Mouse (Mus musculus) right cerebral cortex, postnatal 4 days (tissue): Measurements from ENCODE around the gene Zbtb21.
A peak's percentile ranks its signal among the peaks of the same experiment; 100 is the strongest.

Experiments used
- DNase-seq: peaks from one replicate; pipeline ENCODE4 v3.0.0-alpha.2; 2022

The Zbtb21 gene

DNA sequence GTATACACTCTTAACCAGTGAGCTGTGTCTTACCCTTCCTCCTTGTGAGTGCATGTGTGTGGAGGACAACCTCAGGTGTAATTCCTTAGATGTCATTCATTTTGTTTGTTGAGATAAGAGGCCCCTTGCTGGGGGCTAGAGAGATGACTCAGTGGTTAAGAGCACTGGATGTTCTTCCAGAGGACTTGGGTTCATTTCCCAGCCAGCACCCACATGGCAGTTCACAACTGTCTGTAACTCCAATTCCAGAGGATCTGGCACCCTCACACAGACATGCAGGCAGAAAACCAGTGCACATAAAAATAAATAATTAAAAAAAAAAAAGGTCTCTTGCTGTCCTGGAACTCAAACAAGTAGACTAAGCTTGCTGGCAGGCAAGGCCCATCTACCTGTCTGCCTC, 20.6 kb downstream of the Zbtb21 start:
- DNase-seq, result no peak

DNA sequence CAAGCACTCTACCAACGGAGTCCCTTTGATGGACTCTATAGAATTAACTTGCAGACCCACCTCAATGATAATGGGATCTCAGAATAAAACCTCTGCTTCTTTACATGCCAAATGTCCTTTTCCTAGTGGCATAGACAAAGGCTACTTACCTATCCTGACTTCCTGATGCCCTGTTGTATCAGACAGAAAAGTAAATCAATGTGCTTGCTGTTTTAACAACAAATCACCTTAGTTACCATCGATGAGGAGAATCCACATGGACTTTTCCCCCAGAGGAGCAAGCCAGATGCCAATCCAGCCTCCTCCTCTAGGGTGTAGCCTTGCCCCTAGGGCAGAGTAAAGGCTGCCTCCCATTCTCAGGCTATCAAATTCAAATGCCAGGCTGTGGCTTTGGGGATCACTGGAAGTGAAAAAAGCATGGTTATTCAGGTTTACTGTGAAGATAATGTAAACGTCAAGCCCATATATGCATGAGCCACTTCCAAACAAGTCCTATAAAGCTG, 21.9 kb downstream of the Zbtb21 start:
- no peak for DNase-seq

DNA sequence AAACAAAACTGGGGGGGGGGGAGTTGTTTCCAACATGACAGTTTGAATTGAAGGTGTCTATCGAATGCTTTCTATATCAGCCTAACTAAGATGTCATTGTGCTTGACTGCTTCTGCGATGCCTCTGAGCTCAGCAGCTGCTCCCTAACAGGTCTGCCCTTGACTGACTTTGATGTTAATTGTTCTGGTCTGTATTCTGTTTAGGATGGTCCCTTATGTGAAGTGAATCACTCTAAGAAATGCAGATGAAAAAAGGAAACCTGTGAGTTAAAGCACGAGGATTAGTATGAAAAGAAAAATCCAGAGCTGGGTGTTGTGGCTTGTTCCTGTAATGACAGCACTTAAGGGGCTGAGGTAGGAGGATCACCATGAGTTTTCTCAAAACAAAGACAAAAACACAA, 26.6 kb downstream of the Zbtb21 start:
- no peak for DNase-seq

DNA sequence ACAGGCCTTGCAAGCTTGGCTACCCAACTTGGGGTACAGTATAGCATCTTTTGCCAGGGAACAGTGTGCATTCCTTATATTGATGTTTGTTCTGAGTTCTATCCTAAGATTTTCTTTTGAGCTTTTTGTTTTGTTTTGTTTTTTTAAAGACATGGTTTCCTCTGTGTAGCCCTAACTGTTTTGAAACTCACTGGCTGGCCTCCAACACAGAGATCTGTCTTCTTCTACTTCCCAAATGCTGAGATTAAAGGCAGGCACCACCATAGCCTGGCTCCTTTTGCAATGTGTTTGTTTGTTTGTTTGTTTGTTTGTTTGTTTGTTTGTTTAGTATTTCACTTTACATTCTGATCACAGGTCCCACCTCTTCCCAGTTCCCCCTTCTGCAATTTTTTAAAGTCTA, 32.2 kb downstream of the Zbtb21 start:
- no peak for DNase-seq

DNA sequence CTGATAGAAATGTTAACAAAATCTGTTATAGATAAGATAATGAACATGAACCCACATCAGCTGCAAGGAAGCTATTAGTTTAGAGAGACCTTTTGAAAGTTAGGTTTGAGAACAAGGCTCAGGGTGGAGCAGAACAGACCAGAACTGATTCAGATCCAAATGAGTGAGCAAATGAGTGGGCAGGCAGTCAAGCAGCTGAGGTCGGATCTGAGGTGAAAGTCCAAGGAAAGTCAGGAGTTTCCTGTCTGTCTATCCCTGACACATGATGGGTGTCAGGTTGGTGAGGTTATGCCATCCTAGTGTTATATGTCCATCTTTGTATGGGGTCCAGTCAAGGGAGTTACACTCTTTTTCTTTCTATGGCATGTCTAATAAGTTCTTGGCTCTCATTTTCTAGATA, 32.9 kb downstream of the Zbtb21 start:
- no peak for DNase-seq

DNA sequence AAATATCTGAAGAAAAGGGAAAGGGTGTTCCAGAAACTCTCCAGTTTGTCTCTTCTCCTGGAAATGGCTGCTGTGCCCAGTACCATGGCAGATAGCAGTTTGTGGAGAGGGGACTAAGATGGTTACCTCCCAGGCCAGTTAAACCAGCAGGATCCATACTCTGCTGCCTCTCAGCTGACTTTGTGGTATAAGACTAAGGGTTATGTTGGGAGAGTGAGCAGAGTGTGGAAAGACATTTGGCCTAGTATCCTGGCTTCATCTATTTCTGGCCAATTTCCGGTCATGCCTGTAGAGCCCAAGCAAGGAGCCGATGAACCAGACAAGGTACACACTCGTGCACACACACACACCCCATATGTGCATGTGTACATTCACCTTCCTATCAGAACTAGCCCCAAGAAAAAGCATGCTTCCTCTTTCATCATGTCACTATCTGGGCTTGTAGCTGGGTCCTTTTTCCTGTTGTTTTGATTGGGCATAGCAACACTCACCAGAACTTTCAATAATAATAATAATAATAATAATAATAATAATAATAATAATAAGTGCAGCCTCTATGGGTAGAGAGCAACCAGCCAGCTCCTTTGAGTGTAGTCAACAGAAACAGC, 35.0 kb downstream of the Zbtb21 start:
- no peak for DNase-seq

DNA sequence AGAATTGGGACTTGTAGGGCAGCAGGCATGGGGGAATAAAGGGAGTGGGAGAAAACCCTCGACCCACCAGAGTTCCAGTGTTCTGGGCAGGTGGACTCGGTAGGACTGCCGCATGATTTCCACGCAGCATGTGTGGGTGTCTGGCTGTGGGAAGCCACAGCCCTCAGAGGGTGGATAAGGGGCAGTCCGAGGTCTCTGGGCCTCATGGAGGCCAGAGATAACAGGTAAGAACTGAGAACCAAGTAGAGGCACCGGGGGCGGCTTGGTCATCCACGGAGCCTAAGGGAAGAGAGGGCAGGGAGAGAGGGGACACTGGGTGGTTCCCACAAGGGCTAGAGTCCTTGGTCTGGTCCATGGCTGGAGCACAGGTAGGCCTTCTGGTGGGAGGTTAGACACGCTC, 36.0 kb downstream of the Zbtb21 start:
- no peak for DNase-seq

DNA sequence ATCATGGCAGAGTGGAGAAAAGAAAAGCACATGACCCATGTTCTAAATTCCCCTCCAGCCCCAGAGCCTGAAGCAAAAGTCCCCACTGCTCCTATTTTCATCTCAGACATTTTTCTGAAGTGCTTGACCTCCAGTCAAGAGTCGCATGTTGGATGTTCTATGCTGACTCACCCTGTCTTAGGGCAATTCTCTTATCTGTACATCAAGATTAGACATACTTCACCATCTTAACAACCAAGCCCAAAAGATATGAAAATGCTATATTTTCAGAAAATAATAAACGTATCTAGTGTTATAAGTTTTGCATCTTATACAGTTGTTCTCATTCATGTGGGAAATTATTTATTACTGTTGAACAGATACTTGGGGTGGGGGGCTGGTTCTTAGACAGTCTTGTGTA, 36.7 kb downstream of the Zbtb21 start:
- no peak for DNase-seq

DNA sequence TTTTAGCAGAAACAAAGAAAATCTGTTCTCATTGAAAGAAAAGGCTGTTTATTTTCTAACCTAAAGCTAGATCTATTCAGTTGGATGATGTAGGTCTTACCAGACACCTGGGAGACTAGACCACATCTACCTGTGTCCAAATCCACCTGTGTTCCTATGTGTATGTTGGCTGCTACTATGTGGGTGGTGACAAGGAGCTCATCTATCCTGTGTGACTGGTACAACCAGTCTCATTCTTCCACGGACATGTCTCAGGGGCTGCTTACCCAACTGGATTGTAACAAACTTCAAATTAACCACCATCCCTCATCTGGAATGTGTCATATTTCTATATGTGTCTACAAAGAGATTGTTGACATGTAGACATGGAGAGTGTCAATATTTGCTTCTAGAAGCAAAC, 38.7 kb downstream of the Zbtb21 start:
- DNase-seq, result no peak

DNA sequence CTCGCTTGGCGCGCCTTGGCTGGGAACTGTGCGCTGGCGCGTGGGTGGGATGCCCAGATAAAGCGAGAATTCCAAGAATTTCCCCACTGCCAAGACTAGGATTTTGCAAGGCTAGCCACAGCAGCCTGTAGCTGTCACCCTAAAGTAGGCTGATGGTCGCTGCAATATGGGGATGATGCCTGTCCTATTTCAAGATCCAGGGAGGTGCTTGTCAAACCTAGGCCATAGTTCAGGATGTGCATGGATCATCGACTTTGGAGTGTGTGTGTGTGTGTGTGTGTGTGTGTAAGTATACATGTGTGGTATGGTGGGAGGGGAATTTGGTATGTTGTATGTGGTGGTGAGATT, 39.7 kb downstream of the Zbtb21 start:
- DNase-seq, result no peak

DNA sequence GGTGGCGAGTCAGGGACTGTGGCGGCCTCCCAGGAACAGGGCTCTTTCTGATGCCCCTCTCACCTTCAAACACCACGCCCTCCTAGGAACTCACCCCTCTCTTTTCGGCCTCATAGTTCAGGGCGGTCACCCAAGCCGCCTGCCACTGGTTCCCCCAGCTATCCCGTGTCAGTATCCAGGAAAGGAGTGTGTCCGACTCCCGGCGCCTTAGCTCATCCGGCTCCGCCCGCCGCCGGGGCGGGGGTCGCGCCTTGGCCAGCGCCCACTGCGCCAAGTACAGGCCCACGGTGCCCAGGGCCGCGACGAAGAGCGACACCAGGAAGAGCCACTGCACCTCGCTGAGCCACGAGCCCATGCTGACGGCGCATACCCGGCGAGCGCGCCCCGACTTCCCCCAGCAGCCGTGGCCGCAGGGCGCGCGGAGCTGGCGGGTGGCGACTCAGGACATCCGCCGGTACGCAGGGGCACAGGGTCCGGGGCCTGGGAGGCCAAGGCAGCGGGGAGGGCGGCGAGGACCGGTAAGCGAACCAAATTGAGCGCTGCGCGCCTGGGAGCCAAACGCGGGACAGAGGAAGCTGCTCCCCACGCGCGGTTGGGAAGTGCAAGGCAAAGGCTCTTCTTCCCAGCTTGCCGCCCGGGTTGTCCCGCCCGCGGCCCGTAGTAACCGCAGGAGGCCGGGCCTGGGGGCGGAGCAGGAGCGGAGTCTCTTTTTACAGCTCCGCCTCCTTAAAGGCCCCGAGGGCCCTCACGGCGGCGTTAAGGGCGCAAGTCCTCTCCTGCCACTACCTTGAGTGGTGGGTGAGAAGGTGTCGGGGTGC, 40.3 kb downstream of the Zbtb21 start:
- peak; percentile 81 for DNase-seq

DNA sequence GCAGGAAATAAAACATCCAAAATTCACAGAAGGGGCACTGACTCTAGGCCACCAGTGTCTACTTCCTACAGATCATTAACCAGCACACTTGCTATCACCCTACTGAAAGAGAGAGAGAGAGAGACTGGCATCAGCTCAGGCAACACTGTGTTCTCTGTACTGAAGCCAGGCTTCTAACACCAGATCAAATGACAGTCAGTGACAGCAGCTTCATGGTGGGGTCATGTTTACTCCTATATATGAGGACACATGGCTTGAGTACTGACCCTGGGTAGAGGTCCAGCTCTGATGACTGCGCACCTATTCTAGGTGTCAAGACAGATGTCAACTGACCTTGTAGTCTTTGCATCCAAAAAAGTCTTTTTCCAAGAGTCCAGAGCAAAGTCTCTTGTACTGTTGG, 41.8 kb downstream of the Zbtb21 start:
- DNase-seq, result no peak

DNA sequence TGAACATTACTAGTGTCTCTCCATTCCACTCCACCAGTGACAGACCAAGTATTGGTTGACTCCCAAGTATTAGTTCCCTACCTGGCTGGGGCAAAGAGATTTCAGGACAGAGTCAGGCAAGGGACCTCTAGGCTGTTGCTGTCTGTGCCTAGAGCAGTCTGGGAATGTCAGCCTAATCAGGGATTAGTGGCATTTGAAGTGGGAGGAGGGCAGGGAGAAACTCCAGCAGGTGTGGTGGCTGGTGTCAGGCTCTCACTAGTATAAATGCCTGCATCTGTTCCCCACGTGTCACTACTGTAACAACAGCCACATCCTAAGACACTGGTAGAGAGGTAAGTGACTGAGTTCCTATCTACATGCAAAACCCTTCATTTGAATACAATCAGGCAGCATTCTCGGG, 42.6 kb downstream of the Zbtb21 start:
- DNase-seq, result no peak

DNA sequence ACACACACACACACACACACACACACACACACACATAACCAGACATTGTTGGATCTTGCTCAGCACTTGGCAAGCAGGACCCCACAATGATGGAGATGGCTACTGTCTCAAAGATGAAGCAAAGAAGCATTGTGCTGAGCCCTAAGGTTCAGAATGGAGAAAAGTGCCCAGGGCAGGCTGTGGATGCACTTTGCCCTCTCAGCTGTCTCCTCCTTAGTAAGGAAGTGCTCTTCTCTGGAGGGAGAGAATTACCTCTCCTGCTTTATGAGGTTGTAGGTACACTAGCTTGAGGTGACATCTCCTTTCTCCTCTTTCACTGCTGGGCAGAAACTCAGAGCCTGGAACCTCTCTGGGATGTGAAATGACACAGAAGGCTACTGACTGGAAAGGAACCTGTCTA, 49.5 kb downstream of the Zbtb21 start:
- DNase-seq, result no peak

DNA sequence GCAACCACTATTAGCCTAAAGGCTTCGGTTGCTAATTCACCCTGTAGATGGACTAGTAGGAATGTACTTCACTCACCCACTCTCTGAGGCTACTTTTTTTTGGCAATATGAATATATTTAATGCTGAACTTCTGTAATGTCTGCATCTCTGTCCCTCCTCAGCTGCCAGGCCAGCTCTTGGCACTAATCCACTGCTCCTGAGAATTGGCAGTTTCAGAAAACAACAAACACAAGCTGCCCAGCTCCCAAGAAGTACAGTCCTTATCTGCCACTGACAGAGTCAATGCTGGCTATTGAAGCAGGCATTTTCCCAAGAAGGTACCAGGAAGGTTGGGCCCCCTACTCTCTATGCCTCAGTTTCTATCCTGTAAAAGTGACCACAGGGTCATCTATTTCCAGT, 53.1 kb downstream of the Zbtb21 start:
- DNase-seq, result no peak

DNA sequence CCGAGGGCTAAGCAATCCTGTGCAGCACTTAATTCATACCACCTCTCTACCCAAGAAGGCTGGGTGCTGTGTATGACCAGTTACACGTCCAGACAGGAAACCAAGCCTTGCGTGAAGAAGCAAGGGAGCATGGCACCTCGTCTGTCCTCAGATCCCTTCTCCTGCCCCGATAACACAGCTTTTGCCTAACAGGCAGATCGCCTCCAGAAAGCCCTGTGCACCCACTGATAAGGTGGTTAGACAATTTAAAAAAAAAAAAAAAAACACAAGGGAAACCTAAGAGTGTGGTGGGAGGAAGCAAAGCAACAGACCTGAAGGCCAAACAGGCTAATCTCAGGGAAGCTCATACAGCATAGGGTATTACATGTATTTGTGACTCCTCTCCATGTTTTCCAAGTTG, 54.9 kb downstream of the Zbtb21 start:
- DNase-seq, result no peak

DNA sequence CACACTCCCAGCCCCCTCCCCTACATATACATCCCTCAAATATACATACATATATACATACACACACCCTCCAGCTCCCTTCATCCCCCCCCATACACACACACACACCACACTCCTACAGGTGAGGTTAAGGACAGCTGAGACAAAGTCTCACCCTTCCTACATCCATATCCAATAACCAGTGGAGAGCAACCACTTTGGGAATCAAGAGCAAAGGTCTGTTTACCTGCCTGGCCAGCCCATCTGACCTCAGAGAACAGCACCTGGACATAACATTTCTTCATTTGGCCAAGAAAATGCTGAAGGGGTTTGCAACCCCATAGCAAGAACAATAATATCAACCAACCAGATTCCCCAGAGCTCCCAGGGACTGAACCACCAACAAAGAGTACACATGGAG, 56.1 kb downstream of the Zbtb21 start:
- DNase-seq, result no peak

DNA sequence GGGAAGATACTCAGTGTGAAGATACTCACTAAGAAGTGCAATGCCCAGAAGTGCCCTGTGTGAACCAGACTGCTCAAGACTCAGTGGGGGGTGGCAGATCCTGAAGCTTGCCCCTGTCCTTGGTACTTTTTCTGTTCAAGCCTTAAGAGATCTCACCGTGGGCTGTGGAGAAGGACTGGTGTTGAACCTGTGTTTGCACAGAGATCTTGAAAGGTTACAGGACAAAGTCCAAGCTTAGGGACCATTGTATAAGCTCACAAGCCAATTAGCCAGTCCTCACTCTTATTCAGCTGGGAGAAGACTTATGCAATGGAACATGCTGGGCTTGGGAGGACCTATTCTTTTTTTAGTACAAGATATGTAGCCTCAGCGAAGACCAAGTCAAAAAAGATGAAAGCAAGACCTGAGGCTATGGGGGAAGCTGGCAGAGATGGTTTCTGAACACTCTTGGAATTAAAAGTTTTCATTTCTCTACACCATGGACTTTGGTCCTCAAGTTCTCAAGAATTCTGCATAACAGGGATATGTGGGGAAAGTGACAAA, 56.9 kb downstream of the Zbtb21 start:
- DNase-seq, result no peak

DNA sequence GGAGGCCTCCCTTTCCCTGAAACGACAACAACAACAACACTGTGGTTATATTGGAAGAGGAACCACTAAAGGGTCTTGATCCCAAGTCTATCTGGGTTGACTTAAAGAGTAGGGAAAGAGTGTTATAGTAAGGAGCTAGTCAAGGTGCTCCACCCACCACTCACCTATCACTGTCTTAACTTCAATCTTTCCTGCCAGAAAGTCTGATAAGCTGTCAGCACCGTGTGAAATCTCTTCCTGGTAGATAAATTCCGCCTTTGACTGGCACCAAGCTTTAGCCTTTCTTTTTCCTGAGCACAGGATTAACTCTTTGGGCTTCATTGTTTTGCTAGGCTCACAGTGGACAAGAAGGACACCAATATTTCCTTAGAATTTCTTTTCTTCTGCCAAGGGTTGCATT, 58.4 kb downstream of the Zbtb21 start:
- DNase-seq, result no peak

DNA sequence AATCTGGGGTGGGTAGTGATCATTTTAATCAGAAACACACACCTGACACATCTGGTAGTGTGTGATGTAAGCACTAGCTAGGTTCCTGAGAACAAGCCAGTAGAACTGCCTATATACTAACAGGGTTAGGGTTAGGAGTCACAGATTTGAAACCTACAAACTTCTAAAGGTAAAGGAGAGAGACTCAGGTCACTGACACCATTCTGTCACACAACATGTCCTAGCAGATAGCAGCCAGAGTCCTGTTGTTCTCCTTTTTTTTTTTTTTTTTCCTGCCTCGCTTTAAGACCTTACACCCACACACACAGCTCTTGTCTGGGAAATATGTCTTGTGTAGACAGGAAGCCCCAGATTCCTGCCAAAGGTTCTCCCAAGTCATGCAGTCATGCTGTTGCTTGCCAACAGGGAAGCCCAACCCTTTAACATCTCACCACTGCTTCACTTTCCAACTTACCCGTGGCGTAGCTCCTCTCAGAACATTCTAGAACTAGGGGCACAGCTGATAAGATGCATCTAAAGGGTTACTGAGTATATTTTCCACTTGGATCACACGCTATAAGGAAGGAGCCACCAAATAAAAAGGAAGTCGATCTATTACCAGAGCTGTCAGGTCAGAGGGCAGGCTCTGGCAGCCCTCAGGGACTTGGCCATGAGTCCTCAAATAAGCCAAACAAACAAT, 64.9 kb downstream of the Zbtb21 start:
- no peak for DNase-seq
